ENCODE assay signal across 9 mouse cellular contexts in the genomic region with DNA sequence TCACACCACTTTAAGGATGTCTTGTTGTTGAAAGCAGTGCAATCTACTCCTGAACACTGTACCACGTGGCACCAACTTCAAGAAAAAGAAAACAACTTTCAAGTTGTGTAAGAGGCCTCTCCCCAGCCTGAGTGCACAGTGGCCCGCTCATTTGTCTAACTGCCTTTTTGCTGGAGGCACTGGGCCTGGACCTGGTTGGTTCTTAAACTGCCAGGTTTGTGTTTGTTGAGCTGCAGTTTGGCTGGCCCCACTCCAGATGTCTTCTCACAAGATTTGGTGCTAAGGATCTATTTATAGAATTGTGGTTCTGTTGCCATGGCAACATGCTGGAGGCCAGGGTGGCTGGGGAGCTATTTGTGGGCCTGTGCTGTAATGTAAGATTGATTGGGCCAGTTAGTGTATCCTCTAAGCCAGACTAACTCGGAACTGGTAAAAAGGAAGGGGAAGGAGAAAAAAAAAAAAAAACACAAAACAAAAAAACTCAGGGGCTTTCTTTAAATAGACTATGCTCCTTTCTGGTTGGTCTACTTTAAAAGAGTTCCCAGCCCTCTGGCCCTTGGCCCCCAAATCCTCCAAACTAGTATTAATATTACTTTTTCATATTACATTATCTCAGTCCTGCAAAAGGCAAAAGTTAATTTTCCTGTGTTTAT. TPM values are rescaled to one million over a fixed set of nuclear protein-coding genes. Genes with fewer than 3 reads are reported as not detected.
DNase-seq lines count a peak whose midpoint lies in the region; ATAC-seq and TF ChIP-seq lines count a peak whose summit lies in the region.
"Had no signal": no experiment of that assay in that cellular context is flagged by ENCODE, and none has a peak within 500 bp of the region (broad histone marks: within the 10 kb centered on the region; RNA-seq: fewer than 3 reads in every experiment).

No protein-coding gene starts in this region.

- H3K79me2 ChIP-seq in MEL (ENCODE audit: control insufficient read depth, insufficient read depth, low read length, poor library complexity) = peaks cover 9% of the 10 kb centered on the region

- peak overlapping the region; percentile 4 for H3K4me2 ChIP-seq in forebrain, embryonic 16.5 days (ENCODE audit: low read length)
- H3K4me2 ChIP-seq in liver, embryonic 15.5 days = 0 out of 2 replicates have a peak overlapping the region, but pooled peaks have one; percentile 10
- H3K4me2 ChIP-seq in neural tube, embryonic 12.5 days (replicated peaks) = peak overlapping the region; percentile 39

- TF ChIP-seq CTCF in MEL (IDR thresholded peaks at IDR 0.05 in 2 of 3, conservative IDR thresholded peaks at IDR 0.05 in 1 of 3; ENCODE audit: control insufficient read depth in 1 of 3, insufficient read depth in 1 of 3, low read depth in 2 of 3, low read length in 3 of 3, poor library complexity in 1 of 3, severe bottlenecking in 1 of 3) = no peak
- no peak for TF ChIP-seq CTCF in thymus, adult 2 months (IDR thresholded peaks at IDR 0.05; ENCODE audit: borderline replicate concordance, control insufficient read depth, extremely low read depth, insufficient read depth, low read length, poor library complexity)

- no peak for TF ChIP-seq RAD21 in MEL (IDR thresholded peaks at IDR 0.05; ENCODE audit: low read depth, low read length)

- H3K27ac ChIP-seq in MEL (ENCODE audit: control insufficient read depth, low read depth, low read length) = peak overlapping the region; percentile 4; the same call in 1 of the 2 replicates
- peak overlapping the region; percentile 51 for H3K27ac ChIP-seq in forebrain, embryonic 16.5 days (ENCODE audit: low read length)
- peak overlapping the region; percentile 53 for H3K27ac ChIP-seq in liver, embryonic 15.5 days (replicated peaks)
- no peak overlapping the region for H3K27ac ChIP-seq in neural tube, embryonic 12.5 days
- H3K27ac ChIP-seq in thymus, adult 2 months (ENCODE audit: control insufficient read depth, insufficient read depth, low read length) = peak overlapping the region; percentile 11; the same call in 1 of the 2 replicates

- H3K27me3 ChIP-seq in MEL (ENCODE audit: control insufficient read depth in 1 of 2, insufficient read depth in 2 of 2, low read length in 2 of 2) = no peaks in the 10 kb centered on the region
- H3K27me3 ChIP-seq in forebrain, embryonic 16.5 days (replicated peaks; ENCODE audit: control insufficient read depth, insufficient read depth, low read length) = no peaks in the 10 kb centered on the region
- no peaks in the 10 kb centered on the region for H3K27me3 ChIP-seq in liver, embryonic 15.5 days
- no peaks in the 10 kb centered on the region for H3K27me3 ChIP-seq in neural tube, embryonic 12.5 days (replicated peaks)
- H3K27me3 ChIP-seq in thymus, adult 2 months (ENCODE audit: control insufficient read depth, insufficient read depth, low read length) = no peaks in the 10 kb centered on the region

- TF ChIP-seq EP300 in MEL (IDR thresholded peaks at IDR 0.05; ENCODE audit: low read depth in 1 of 2, low read length in 2 of 2) = no peak

- TF ChIP-seq POLR2A in MEL (IDR thresholded peaks at IDR 0.05; ENCODE audit: control insufficient read depth in 1 of 2, insufficient read depth in 1 of 2, low read depth in 1 of 2, low read length in 2 of 2, poor library complexity in 1 of 2) = no peak
- TF ChIP-seq POLR2A in thymus, adult 2 months (IDR thresholded peaks at IDR 0.05; ENCODE audit: control insufficient read depth, extremely low read depth, insufficient read depth, low read length, poor library complexity) = no peak

- peak; percentile 82 for ATAC-seq in forebrain, embryonic 16.5 days
- ATAC-seq in liver, embryonic 15.5 days (ENCODE audit: insufficient read depth) = peak; percentile 36
- peak; percentile 74 for ATAC-seq in neural tube, embryonic 12.5 days (ENCODE audit: low FRiP score, low read depth)

- WGBS in forebrain, embryonic 16.5 days = 6% methylated on average over 3 of the region's 3 CpGs
- WGBS in liver, embryonic 15.5 days (ENCODE audit: insufficient replicate concordance) = 10% methylated on average over 3 of the region's 3 CpGs
- 21% methylated on average over 3 of the region's 3 CpGs for WGBS in neural tube, embryonic 12.5 days
- WGBS in thymus, adult 2 months = 4% methylated on average over 3 of the region's 3 CpGs

- H3K9me3 ChIP-seq in MEL (replicated peaks; ENCODE audit: insufficient read depth, low read length) = no peaks in the 10 kb centered on the region
- no peaks in the 10 kb centered on the region for H3K9me3 ChIP-seq in forebrain, embryonic 16.5 days (ENCODE audit: control insufficient read depth, low read length)
- no peaks in the 10 kb centered on the region for H3K9me3 ChIP-seq in liver, embryonic 15.5 days (replicated peaks)
- no peaks in the 10 kb centered on the region for H3K9me3 ChIP-seq in neural tube, embryonic 12.5 days

- H3K36me3 ChIP-seq in MEL (ENCODE audit: control insufficient read depth in 1 of 2, insufficient read depth in 2 of 2, low read length in 2 of 2) = peaks cover 14 to 18% of the 10 kb centered on the region in 2 experiments
- H3K36me3 ChIP-seq in forebrain, embryonic 16.5 days (ENCODE audit: control insufficient read depth, insufficient read depth) = peaks cover 24% of the 10 kb centered on the region
- H3K36me3 ChIP-seq in liver, embryonic 15.5 days (replicated peaks) = peaks cover 58% of the 10 kb centered on the region
- H3K36me3 ChIP-seq in neural tube, embryonic 12.5 days = peaks cover 41% of the 10 kb centered on the region
- H3K36me3 ChIP-seq in thymus, adult 2 months (ENCODE audit: control insufficient read depth, insufficient read depth, low read length) = peaks cover 35% of the 10 kb centered on the region

- peak; percentile 77 for DNase-seq in MEL (ENCODE audit: low read depth, low spot score)
- DNase-seq in c-Kit-positive CD71-positive TER-119-positive erythroid progenitor cells, embryonic 14.5 days (ENCODE audit: low spot score) = peak; percentile 23
- peak; percentile 84 to 89 for DNase-seq in heart, postnatal 14 days
- peak; percentile 79 to 89 for DNase-seq in kidney, postnatal 4 days
- no peak for DNase-seq in thymus, adult 2 months

- no peak overlapping the region for H3K9ac ChIP-seq in MEL (ENCODE audit: control insufficient read depth, low read depth, low read length, poor library complexity, severe bottlenecking)
- no peak overlapping the region for H3K9ac ChIP-seq in forebrain, embryonic 16.5 days (replicated peaks; ENCODE audit: low read depth, low read length)
- no peak overlapping the region for H3K9ac ChIP-seq in liver, embryonic 15.5 days
- H3K9ac ChIP-seq in neural tube, embryonic 12.5 days = no peak overlapping the region

- intact Hi-C loops in heart, postnatal 14 days (cut with DNase I) = loop anchor here (2.0 to 10.0 kb wide), 2 partner anchors 15 to 1339 kb away; a partner anchor contains a TSS

- H3K4me3 ChIP-seq in MEL (ENCODE audit: control insufficient read depth in 1 of 2, insufficient read depth in 1 of 2, low read depth in 2 of 2, low read length in 2 of 2) = no peak overlapping the region
- no peak overlapping the region for H3K4me3 ChIP-seq in forebrain, embryonic 16.5 days (replicated peaks; ENCODE audit: low read length)
- H3K4me3 ChIP-seq in liver, embryonic 15.5 days (replicated peaks) = no peak overlapping the region
- no peak overlapping the region for H3K4me3 ChIP-seq in neural tube, embryonic 12.5 days
- H3K4me3 ChIP-seq in thymus, adult 2 months (ENCODE audit: control insufficient read depth, insufficient read depth, low read length) = no peak overlapping the region
- H3K4me3 ChIP-seq: erythroblast, embryonic 14.5 days had no signal

- H3K4me1 ChIP-seq in MEL (ENCODE audit: control insufficient read depth in 1 of 2, insufficient read depth in 2 of 2, low read length in 2 of 2) = peaks cover 2 to 5% of the 10 kb centered on the region in 2 experiments; a peak in 2 of 4 replicates
- H3K4me1 ChIP-seq in forebrain, embryonic 16.5 days (replicated peaks; ENCODE audit: control insufficient read depth, insufficient read depth, low read length) = peaks cover 28% of the 10 kb centered on the region
- peaks cover 44% of the 10 kb centered on the region for H3K4me1 ChIP-seq in liver, embryonic 15.5 days (replicated peaks)
- peaks cover 40% of the 10 kb centered on the region for H3K4me1 ChIP-seq in neural tube, embryonic 12.5 days
- peaks cover 13% of the 10 kb centered on the region for H3K4me1 ChIP-seq in thymus, adult 2 months (replicated peaks; ENCODE audit: control insufficient read depth, insufficient read depth, low read length)

TF ChIP-seq in MEL, 35 proteins besides CTCF, POLR2A, EP300 and RAD21:
- TF ChIP-seq NELFE (IDR thresholded peaks at IDR 0.05; ENCODE audit: low read depth, low read length) = no peak
- no peak for TF ChIP-seq ZC3H11A (IDR thresholded peaks at IDR 0.05; ENCODE audit: low read depth, low read length)
- peak; percentile 96 for TF ChIP-seq MEF2A (IDR thresholded peaks at IDR 0.05; ENCODE audit: extremely low read depth, insufficient replicate concordance, low read depth, low read length, poor library complexity, severe bottlenecking)
- TF ChIP-seq ETS1 (IDR thresholded peaks at IDR 0.05; ENCODE audit: low read depth, low read length) = peak; percentile 38; the same call in 1 of the 2 replicates
- 0 out of 2 replicates have a peak, but pooled peaks have one; percentile 12 for TF ChIP-seq SIN3A (IDR thresholded peaks at IDR 0.05; ENCODE audit: low read length)
- TF ChIP-seq ZNF384 (IDR thresholded peaks at IDR 0.05; ENCODE audit: low read depth, low read length) = peak; percentile 80

RNA-seq across cellular contexts. Expression of a gene that starts 2.4 kb away (rescaled TPM):
- total RNA-seq in MEL (2012; rRNA removed) = 26.9 and 34.2 TPM in 2 replicates
- 100 to 1,000 TPM in 1 of 2 experiments, not detected in 1; 171 TPM for polyA plus RNA-seq in MEL (2012; ENCODE audit: insufficient read depth in 1 of 2, insufficient read length in 2 of 2, low read depth in 1 of 2, low replicate concordance in 2 of 2, missing spikeins in 1 of 2)
- 11.4 and 13.5 TPM in 2 replicates for polyA plus RNA-seq in forebrain, embryonic 16.5 days (2015; fragmentation: Nextera tagmentation; extraction: Ambion mirVana)
- 1 to 10 TPM; 1.7 to 1.8 TPM for total RNA-seq in heart, postnatal 14 days (2021)
- 49.2 and 59.3 TPM in 2 replicates for polyA plus RNA-seq in liver, embryonic 15.5 days (2015; fragmentation: Nextera tagmentation; extraction: Ambion mirVana)
- 11.6 and 20.7 TPM in 2 replicates for polyA plus RNA-seq in neural tube, embryonic 12.5 days (2016; fragmentation: Nextera tagmentation; extraction: Ambion mirVana)
- 0.07 and 0.14 TPM in 2 replicates for polyA plus RNA-seq in thymus, adult 2 months (2012; rRNA removed)
